Mouse (Mus musculus) heart, postnatal 0 days (tissue): ENCODE results near the gene Afap1.

Experiments
- CTCF ChIP-seq: IDR thresholded peaks from 2 replicates; pipeline ENCODE4 v1.5.1; 2016; ENCODE audit warnings: antibody characterized with exemption, control low read depth, low read depth
- EP300 ChIP-seq: IDR thresholded peaks from 2 replicates; pipeline ENCODE4 v1.6.1; 2016; ENCODE audit warnings: antibody characterized with exemption, low read depth

DNA sequence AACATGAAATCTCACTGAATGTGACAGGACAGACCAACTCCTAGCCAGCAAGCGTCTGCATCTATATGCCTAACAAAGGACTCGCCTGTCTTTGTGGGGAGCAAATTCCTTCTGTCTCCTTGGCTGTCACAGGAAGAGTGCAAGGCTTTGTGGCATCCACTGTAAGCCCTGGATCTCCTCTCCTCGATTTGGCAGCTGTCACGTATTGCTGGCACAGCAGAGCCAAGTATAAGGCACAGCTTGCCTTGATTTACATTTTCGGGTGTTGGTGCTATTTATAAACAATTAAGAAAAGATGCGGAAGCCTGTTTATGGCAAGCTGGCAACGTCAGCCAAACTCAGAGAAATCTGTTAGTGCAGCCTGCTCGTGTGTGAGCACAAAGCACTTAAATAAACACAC lies 25.3 kb downstream of the Afap1 start:
- TF ChIP-seq CTCF (no peak), EP300 (no peak)
